Mouse (Mus musculus) ES-Bruce4 (cell line): ENCODE measurements around the gene Hist1h3i.

Source experiments
- CTCF ChIP-seq: IDR thresholded peaks from one replicate; pipeline ENCODE4 v1.8.1; 2011; ENCODE audit warnings: low read depth, low read length
- EP300 ChIP-seq: IDR thresholded peaks from 2 replicates; pipeline ENCODE4 v1.6.1; 2011; ENCODE audit warnings: low read depth, low read length; ENCODE audit not compliant: insufficient read depth
- POLR2A ChIP-seq: IDR thresholded peaks from one replicate; pipeline ENCODE4 v1.8.1; 2011; ENCODE audit warnings: low read length; ENCODE audit not compliant: insufficient read depth

DNA sequence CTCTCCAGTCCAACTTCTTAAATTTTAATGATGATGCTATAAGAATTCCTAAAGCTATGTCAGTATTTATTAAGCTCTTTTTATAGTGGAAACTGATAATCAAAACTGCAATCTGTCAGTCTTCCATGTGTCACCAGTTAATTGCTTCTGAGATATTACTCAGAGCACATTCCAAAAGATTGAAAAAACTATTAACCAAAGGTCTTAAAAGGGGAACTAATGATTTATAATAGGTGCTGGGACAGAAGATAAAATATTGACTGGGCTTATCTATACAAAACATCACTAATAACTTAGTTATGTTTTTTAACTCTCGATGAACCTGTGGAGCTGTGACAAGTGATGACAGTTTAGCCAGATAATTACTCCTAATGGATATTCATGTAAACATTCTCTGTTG lies 38.2 kb downstream of the Hist1h3i start:
- TF ChIP-seq POLR2A (no peak), CTCF (no peak), EP300 (no peak)
